Mouse (Mus musculus) forebrain, postnatal 0 days (tissue): Measurements from ENCODE around the gene Tmod1. TPM values are rescaled to one million over a fixed set of nuclear protein-coding genes. Genes with fewer than 3 reads are reported as not detected.

Experiments
- ATAC-seq: fragments of 200-750 bp; cut with Nextera tagmentation; 2 replicates; pipeline ENCODE4 v1.8.0; 2017; ENCODE audit warnings: mild to moderate bottlenecking, moderate library complexity
- DNase-seq: peaks from one replicate; pipeline ENCODE4 v3.0.0-alpha.2; 2015
- H3K27ac ChIP-seq: fragments of 300-500 bp; sonication (generic); 2 replicates; pipeline ENCODE4 v1.5.1; 2014; ENCODE audit warnings: low read depth, mild to moderate bottlenecking, antibody characterized with exemption, low read length, moderate library complexity, mixed read lengths
- H3K27me3 ChIP-seq: fragments of 300-500 bp; sonication (generic); 2 replicates; pipeline ENCODE4 v1.6.1; 2014; ENCODE audit warnings: mild to moderate bottlenecking, low read length, mixed read lengths; ENCODE audit not compliant: insufficient read depth
- H3K36me3 ChIP-seq: fragments of 300-500 bp; sonication (generic); 2 replicates; pipeline ENCODE4 v1.6.1; 2014; ENCODE audit warnings: mild to moderate bottlenecking, moderate library complexity; ENCODE audit not compliant: insufficient read depth
- H3K4me1 ChIP-seq: fragments of 300-500 bp; sonication (generic); 2 replicates; pipeline ENCODE4 v1.6.1; 2014; ENCODE audit warnings: antibody characterized with exemption; ENCODE audit not compliant: insufficient read depth
- H3K4me2 ChIP-seq: fragments of 300-500 bp; sonication (generic); 2 replicates; pipeline ENCODE4 v1.6.1; 2014; ENCODE audit warnings: low read depth, mild to moderate bottlenecking, moderate library complexity
- H3K4me3 ChIP-seq: fragments of 300-500 bp; sonication (generic); 2 replicates; pipeline ENCODE4 v1.5.1; 2014; ENCODE audit warnings: low read depth, low read length, mixed read lengths
- H3K9ac ChIP-seq: fragments of 300-500 bp; sonication (generic); 2 replicates; pipeline ENCODE4 v1.6.1; 2014; ENCODE audit warnings: mild to moderate bottlenecking
- H3K9me3 ChIP-seq: fragments of 300-500 bp; sonication (generic); 2 replicates; pipeline ENCODE4 v1.6.1; 2016; ENCODE audit warnings: low read length
- CTCF ChIP-seq: sonication (generic); IDR thresholded peaks from 2 replicates; pipeline ENCODE4 v1.5.1; 2016; ENCODE audit warnings: antibody characterized with exemption, control low read depth, low read depth
- WGBS: fragments of 180-500 bp; shearing (Covaris S2); extraction: QIAGEN DNeasy Blood & Tissue Kit; methylation state at CpG from one replicate; pipeline ENCODE4 v1.1.7; 2014; 5-methylcytosine and 5-hydroxymethylcytosine counted together
- polyA plus RNA-seq: library from polyadenylated mRNA; unstranded; fragments of >200 nt; fragmentation: Nextera tagmentation; extraction: Ambion mirVana; gene quantifications from 2 replicates; pipeline ENCODE4 v1.2.1, GENCODE M21; 2015
- total RNA-seq: library from RNA; depleted of rRNA; stranded (reverse); fragments of >200 nt; gene quantifications from 2 replicates; pipeline ENCODE4 v1.2.3, GENCODE M21; 2014

Gene Tmod1
- total and polyA plus RNA-seq, 2 experiments from 2014 or later, result 1.0 to 1.8 TPM

DNA sequence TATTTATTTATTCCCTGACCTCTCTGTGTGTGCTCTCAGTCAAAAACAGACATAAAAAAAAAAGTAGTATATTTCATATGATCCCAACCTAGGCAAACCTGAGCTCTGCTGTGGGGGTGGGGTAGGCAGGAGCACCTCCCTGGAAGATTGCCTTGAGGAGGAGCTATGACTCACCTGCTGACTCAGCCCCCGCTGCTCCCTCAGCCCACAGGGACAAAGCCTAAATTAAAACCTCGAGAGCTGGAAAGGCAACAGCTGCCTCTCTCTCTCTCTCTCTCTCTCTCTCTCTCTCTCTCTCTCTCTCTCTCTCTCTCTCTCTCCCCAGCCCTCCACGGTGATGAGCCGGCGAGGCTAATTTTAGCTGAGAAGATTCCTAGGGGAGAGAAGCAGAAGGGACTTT is 49.1 kb downstream of the Tmod1 start:
- H3K4me2 ChIP-seq, result no peak overlapping the region
- no peak overlapping the region for H3K4me3 ChIP-seq
- TF ChIP-seq CTCF, result no peak
- WGBS, result 26% methylated on average over 5 of the region's 5 CpGs
- H3K36me3 ChIP-seq, result no peaks in the 10 kb centered on the region
- H3K4me1 ChIP-seq, result no peaks in the 10 kb centered on the region
- H3K27ac ChIP-seq, result no peak overlapping the region
- no peak for ATAC-seq
- no peak overlapping the region for H3K9ac ChIP-seq
- H3K27me3 ChIP-seq, result no peaks in the 10 kb centered on the region
- H3K9me3 ChIP-seq, result no peaks in the 10 kb centered on the region
- DNase-seq, result no peak

DNA sequence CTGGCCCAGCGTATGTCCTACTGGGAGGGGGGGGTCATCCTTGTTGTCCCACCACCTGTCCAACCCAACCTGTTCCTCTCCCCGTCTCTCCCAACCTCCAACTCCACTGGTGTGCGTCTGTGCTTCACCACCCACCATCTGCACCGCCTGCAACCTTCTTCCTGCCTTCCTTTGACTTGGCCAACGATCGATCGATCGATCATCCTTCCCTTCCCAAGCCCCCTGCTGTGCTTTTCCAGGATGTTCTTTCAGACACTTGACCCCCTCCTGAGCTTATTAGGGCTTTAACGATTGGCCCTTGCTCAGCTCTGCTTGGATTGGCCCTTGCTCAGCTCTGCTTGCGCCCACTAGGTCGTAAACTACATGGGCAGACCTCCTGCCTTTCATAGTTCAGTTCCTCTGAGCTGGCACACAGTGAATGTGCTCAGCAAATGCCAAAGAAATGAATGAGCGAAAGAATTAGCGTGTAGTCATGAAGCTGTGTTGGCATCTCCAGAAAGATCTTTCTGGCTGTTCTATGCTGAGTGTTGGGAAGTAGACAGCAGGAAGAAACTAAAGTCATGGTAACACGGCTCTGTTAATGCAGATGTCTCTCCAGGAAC is 50.9 kb downstream of the Tmod1 start:
- Histone ChIP-seq H3K4me2 (no peak overlapping the region), H3K9me3 (no peaks in the 10 kb centered on the region), H3K9ac (no peak overlapping the region), H3K27me3 (no peaks in the 10 kb centered on the region), H3K4me3 (no peak overlapping the region), H3K27ac (0 out of 2 replicates have a peak overlapping the region, but pooled peaks have one; percentile 29), H3K4me1 (no peaks in the 10 kb centered on the region), H3K36me3 (no peaks in the 10 kb centered on the region)
- WGBS, result 60% methylated on average over 14 of the region's 14 CpGs
- DNase-seq (peak; percentile 54), ATAC-seq (peak; percentile 68)
- TF ChIP-seq CTCF, result no peak

DNA sequence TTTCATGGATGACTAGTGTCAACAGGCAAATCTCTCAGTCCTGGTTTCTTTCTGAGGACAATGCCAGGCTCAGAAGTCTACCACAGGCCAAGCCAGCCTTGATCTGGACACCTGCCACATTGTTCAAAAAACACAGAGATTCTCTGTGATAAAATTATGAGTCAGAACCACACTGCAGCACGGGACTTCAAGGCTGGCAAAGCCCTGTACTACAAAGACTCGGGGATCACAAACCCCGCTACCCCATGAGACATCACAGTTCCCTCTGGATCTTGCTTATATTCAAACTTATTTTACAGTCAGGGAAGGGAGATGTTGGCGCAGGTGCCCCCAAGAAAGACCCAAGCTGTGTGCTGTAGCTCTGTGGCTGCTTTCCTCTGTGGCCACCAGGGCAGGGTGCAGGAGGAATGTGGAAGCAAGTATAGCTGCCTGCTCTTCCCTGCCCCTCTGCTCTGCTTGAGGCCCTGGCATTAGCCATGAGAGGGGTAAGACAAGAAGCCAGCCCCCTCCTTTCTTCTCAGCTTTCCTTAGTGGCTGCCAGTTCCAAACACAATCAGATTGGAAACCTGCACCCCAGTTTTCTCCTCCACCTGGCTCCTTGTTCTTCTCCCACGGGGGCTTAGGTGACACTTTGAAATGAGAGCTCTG is 53.8 kb downstream of the Tmod1 start:
- no peak overlapping the region for H3K27ac ChIP-seq
- H3K4me2 ChIP-seq, result no peak overlapping the region
- no peaks in the 10 kb centered on the region for H3K36me3 ChIP-seq
- no peak overlapping the region for H3K4me3 ChIP-seq
- ATAC-seq, result no peak
- TF ChIP-seq CTCF, result no peak
- H3K9ac ChIP-seq, result no peak overlapping the region
- WGBS, result 74% methylated on average over 5 of the region's 5 CpGs
- H3K4me1 ChIP-seq, result no peaks in the 10 kb centered on the region
- H3K27me3 ChIP-seq, result no peaks in the 10 kb centered on the region
- DNase-seq, result no peak
- no peaks in the 10 kb centered on the region for H3K9me3 ChIP-seq

DNA sequence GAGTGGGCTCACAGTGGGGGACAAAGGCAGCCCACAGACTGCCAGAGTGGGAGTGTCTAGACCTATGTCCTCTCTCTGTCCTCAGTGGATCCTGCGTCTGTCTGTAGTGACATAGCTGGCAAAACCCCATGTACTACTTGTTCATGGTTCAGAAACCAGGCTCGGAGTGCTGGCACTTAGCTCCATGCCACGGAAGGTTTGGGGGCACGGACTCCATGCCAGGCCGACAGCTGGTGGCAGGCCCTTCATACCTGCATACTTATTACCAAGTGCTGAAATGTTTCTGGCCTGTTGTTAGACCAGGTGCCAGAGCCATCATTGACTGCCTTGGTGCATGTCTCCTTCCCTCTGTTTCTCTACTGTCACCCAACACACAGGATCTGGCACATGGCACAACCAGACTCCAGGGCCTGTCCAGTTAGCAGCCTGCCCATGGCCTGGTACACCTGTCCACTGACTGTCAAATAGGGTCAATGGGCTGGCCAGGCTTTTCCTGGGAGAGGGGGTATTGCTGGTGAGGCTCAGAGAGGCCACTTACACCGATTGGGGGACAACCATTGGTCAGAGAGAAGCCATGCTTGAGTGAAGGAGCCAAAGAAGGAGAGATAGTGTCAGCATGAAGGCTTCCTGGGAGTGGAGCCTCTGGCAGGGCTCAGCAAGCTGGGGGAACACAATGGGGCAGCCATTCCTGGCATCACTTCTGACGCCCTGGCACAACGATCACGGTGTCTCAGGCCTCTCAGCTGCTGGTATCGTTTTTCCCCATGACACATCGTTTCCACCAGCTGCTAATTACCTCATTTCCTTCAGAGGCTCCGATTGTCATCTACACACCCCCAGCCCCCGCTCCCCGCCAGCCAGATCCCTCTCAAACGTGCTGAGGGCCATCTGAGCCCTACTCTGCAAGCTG is 56.4 kb downstream of the Tmod1 start:
- no peaks in the 10 kb centered on the region for H3K27me3 ChIP-seq
- no peaks in the 10 kb centered on the region for H3K9me3 ChIP-seq
- H3K27ac ChIP-seq, result no peak overlapping the region
- no peak for TF ChIP-seq CTCF
- no peaks in the 10 kb centered on the region for H3K4me1 ChIP-seq
- H3K36me3 ChIP-seq, result no peaks in the 10 kb centered on the region
- DNase-seq (peak; percentile 35), ATAC-seq (peak; percentile 71)
- 39% methylated on average over 15 of the region's 15 CpGs for WGBS
- no peak overlapping the region for H3K9ac ChIP-seq
- H3K4me3 ChIP-seq, result no peak overlapping the region
- no peak overlapping the region for H3K4me2 ChIP-seq

DNA sequence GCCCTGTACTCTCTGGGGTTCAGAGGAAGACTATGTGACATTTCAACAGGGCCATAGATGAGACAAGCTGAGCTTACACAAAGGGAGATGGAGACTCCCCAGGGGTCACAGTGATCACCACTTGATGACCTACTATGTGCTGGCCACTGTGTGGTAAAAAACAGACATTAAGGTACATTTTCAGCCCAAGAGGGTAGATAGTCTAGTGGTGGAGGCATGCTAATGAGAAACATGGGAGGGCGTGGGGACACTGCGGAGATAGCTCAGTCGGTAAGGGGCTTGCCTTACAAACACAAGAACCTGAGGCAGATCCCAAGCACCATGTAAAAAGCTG is 57.1 kb downstream of the Tmod1 start:
- Histone ChIP-seq H3K4me3 (no peak overlapping the region), H3K36me3 (no peaks in the 10 kb centered on the region), H3K9ac (no peak overlapping the region), H3K27ac (no peak overlapping the region), H3K4me1 (no peaks in the 10 kb centered on the region), H3K9me3 (no peaks in the 10 kb centered on the region), H3K4me2 (no peak overlapping the region), H3K27me3 (no peaks in the 10 kb centered on the region)
- ATAC-seq (no peak), DNase-seq (no peak)
- 89% methylated on average over 3 of the region's 3 CpGs for WGBS
- no peak for TF ChIP-seq CTCF

DNA sequence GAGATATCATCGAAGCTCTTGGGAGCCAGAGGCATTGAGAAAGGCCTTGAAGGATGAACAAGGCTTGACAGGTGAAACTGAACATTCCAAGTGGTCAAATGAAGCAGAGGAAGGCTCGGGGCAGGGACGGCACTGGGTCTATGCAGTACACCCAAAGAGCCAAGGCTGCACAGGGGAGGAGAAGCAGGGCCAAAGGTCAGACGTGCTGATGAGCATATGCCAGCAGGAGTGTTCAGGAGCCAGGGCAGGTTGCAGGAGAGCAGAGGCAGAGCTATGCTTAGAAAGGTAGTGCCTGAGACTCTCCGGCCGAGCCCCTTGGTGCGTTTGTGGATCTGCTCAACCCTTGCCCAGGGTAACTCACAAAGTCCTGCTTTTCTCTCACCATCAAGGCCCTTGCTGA is 57.8 kb downstream of the Tmod1 start:
- Histone ChIP-seq H3K9ac (no peak overlapping the region), H3K4me2 (no peak overlapping the region), H3K4me1 (no peaks in the 10 kb centered on the region), H3K9me3 (no peaks in the 10 kb centered on the region), H3K27me3 (no peaks in the 10 kb centered on the region), H3K27ac (no peak overlapping the region), H3K4me3 (no peak overlapping the region), H3K36me3 (no peaks in the 10 kb centered on the region)
- no peak for TF ChIP-seq CTCF
- DNase-seq (no peak), ATAC-seq (no peak)
- 89% methylated on average over 7 of the region's 7 CpGs for WGBS

DNA sequence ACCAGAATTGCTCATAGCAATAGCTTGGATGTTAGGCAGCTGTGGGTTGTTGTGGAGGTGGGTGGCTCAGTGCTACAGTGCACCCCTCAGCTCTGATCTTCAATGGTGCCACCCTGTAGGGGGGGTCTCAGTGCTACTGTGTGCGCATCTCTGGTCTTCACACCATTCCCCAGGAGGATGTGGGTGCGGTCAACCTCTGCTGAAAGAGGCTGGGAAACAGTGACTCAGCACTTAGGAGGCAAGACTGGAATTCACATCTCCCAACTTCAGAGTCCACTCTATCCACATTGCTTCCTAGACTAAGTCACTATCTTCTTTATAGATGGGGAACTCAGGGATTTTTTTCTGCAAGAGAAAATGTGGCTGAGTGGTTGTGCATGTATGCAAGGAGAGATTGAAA is 58.9 kb downstream of the Tmod1 start:
- Histone ChIP-seq H3K4me2 (no peak overlapping the region), H3K9ac (no peak overlapping the region), H3K36me3 (no peaks in the 10 kb centered on the region), H3K27ac (no peak overlapping the region), H3K4me3 (no peak overlapping the region), H3K27me3 (no peaks in the 10 kb centered on the region), H3K9me3 (no peaks in the 10 kb centered on the region), H3K4me1 (no peaks in the 10 kb centered on the region)
- no peak for TF ChIP-seq CTCF
- no peak for DNase-seq
- WGBS, result 98% methylated on average over 2 of the region's 2 CpGs
- no peak for ATAC-seq
